Mouse (Mus musculus) kidney, embryonic 16.5 days (tissue): ENCODE results near the gene Prkd2. TPM values are rescaled to one million over a fixed set of nuclear protein-coding genes. Genes with fewer than 3 reads are reported as not detected.

ENCODE experiments used
- ATAC-seq: fragments of 200-750 bp; cut with Nextera tagmentation; 2 replicates; pipeline ENCODE4 v1.8.0; 2017; ENCODE audit warnings: moderate TSS enrichment; ENCODE audit not compliant: low FRiP score, low TSS enrichment
- H3K27ac ChIP-seq: fragments of 300-500 bp; sonication (generic); 2 replicates; pipeline ENCODE4 v1.5.1; 2014; ENCODE audit warnings: low read length
- H3K27me3 ChIP-seq: fragments of 300-500 bp; sonication (generic); 2 replicates; pipeline ENCODE4 v1.6.1; 2014; ENCODE audit warnings: low read length, control low read depth, mixed read lengths; ENCODE audit not compliant: insufficient read depth
- H3K36me3 ChIP-seq: fragments of 300-500 bp; sonication (generic); 2 replicates; pipeline ENCODE4 v1.6.1; 2014; ENCODE audit warnings: low read length, control low read depth, mixed read lengths; ENCODE audit not compliant: insufficient read depth
- H3K4me1 ChIP-seq: fragments of 300-500 bp; sonication (generic); 2 replicates; pipeline ENCODE4 v1.6.1; 2014; ENCODE audit warnings: low read length, control low read depth, mixed read lengths; ENCODE audit not compliant: insufficient read depth
- H3K4me2 ChIP-seq: fragments of 300-500 bp; sonication (generic); replicated peaks from 2 replicates; pipeline ENCODE4 v1.6.1; 2014; ENCODE audit warnings: low read depth, low read length
- H3K4me3 ChIP-seq: fragments of 300-500 bp; sonication (generic); 2 replicates; pipeline ENCODE4 v1.5.1; 2014; ENCODE audit warnings: mild to moderate bottlenecking, low read length
- H3K9ac ChIP-seq: fragments of 300-500 bp; sonication (generic); replicated peaks from 2 replicates; pipeline ENCODE4 v1.6.1; 2014; ENCODE audit warnings: low read length
- H3K9me3 ChIP-seq: fragments of 300-500 bp; sonication (generic); 2 replicates; pipeline ENCODE4 v1.6.1; 2016; ENCODE audit warnings: low read length, control low read depth
- WGBS: fragments of 180-500 bp; shearing (Covaris S2); extraction: QIAGEN DNeasy Blood & Tissue Kit; methylation state at CpG from one replicate; pipeline ENCODE4 v1.1.7; 2014; 5-methylcytosine and 5-hydroxymethylcytosine counted together
- polyA plus RNA-seq: library from polyadenylated mRNA; unstranded; fragments of >200 nt; fragmentation: Nextera tagmentation; extraction: Ambion mirVana; gene quantifications from 2 replicates; pipeline ENCODE4 v1.2.1, GENCODE M21; 2015

Gene Prkd2
- polyA plus RNA-seq, 1 experiment from 2014 or later, result 16.2 TPM

DNA sequence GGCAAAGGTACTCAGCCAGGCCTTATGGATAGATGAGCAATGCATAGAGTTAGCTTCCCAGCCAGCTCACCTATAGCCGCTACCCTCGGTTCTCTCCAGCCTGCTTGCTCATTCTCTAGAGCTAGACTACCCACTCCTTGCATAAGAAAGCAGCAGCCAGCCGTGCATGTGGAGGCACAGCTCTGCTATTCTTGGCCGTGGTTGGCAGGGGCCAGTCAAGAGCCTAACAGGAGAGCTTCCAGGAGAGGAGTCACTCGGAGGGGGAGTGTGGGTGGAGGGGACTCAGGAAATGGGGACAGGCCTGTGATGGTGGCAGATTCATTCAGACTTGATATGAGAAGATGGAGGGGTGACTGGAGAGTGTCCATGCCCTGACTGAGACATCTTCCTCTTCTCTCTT lies 19.0 kb upstream of the Prkd2 start:
- Histone ChIP-seq H3K27me3 (no peaks in the 10 kb centered on the region), H3K4me3 (no peak overlapping the region), H3K9ac (no peak overlapping the region), H3K27ac (no peak overlapping the region), H3K36me3 (peaks cover 46% of the 10 kb centered on the region), H3K4me2 (no peak overlapping the region), H3K4me1 (peaks cover 17% of the 10 kb centered on the region), H3K9me3 (no peaks in the 10 kb centered on the region)
- no peak for ATAC-seq
- 67% methylated on average over 5 of the region's 5 CpGs for WGBS

DNA sequence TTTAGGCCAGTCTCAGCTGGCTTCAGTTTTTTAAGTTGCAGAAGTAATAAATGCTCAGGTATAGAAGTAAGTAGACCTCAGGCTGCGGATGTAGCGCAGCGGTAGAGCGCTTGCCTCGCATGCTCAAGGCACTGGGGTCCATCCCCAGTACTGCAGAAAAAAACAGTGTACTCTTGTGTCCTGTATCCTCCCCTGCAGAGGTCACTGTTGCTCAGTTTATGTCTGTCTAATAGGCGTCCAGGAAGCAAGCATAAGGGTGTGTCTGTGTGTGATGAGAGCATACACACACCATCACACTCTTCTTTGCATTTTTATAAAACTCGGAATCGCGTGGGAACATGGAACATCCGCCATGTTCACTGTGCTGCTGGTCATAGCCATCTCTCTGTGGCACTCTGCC lies 16.9 kb upstream of the Prkd2 start:
- 83% methylated on average over 10 of the region's 10 CpGs for WGBS

DNA sequence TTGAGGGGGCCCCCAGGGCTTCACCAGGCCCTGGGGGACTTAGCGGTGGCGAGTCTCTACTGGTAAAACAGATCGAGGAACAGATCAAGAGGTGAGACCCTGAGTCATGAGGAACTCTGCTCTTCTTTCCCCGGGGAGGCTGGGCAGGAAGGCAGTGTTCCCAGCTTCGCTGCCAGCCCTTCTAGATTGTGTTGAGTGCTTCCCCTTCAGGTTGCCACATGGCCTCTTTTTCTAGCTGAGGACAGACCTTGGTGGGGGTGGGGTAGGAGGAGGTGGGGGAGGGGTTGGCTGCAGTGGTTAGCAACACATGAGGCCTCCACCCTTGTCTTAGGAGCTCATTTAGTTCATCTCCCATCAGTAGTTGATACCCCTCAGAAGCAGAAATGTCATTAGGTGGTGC lies 16.1 kb upstream of the Prkd2 start:
- Histone ChIP-seq H3K9me3 (no peaks in the 10 kb centered on the region), H3K4me2 (no peak overlapping the region), H3K27me3 (no peaks in the 10 kb centered on the region), H3K4me3 (no peak overlapping the region), H3K4me1 (no peaks in the 10 kb centered on the region), H3K36me3 (peaks cover 74% of the 10 kb centered on the region), H3K9ac (no peak overlapping the region), H3K27ac (no peak overlapping the region)
- WGBS, result 79% methylated on average over 5 of the region's 5 CpGs
- no peak for ATAC-seq

More for the DNA sequence above, 16.9 kb upstream of the Prkd2 start:
- no peak for ATAC-seq
- Histone ChIP-seq H3K4me2 (no peak overlapping the region), H3K4me3 (no peak overlapping the region), H3K4me1 (peaks cover 4% of the 10 kb centered on the region; the same call in 1 of the 2 replicates), H3K27ac (no peak overlapping the region), H3K9me3 (no peaks in the 10 kb centered on the region), H3K36me3 (peaks cover 66% of the 10 kb centered on the region), H3K27me3 (no peaks in the 10 kb centered on the region), H3K9ac (no peak overlapping the region)

DNA sequence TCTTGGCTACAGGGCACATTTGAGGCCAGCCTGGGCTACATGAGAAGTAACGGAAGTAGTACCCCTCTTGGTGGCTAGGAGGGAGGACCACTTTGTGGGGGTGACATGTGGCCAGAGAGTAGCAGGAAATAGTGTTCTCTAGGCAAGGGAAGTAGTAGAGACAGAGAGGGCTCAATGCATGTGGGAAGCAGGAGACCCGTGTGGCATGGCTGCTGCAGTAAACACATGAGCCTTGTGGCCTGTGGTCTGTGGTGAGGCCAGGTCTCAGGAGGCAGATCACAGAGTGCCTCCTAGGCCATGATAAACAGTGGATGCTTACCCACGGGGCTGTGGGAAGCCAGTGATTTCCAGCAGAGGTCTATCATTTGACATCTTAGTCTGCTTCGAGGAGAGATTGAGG lies 15.4 kb upstream of the Prkd2 start:
- Histone ChIP-seq H3K9ac (0 out of 2 replicates have a peak overlapping the region, but pooled peaks have one; percentile 19), H3K36me3 (peaks cover 80% of the 10 kb centered on the region), H3K9me3 (no peaks in the 10 kb centered on the region), H3K4me2 (no peak overlapping the region), H3K27ac (no peak overlapping the region), H3K27me3 (no peaks in the 10 kb centered on the region), H3K4me1 (no peaks in the 10 kb centered on the region), H3K4me3 (no peak overlapping the region)
- no peak for ATAC-seq
- 76% methylated on average over 4 of the region's 4 CpGs for WGBS

DNA sequence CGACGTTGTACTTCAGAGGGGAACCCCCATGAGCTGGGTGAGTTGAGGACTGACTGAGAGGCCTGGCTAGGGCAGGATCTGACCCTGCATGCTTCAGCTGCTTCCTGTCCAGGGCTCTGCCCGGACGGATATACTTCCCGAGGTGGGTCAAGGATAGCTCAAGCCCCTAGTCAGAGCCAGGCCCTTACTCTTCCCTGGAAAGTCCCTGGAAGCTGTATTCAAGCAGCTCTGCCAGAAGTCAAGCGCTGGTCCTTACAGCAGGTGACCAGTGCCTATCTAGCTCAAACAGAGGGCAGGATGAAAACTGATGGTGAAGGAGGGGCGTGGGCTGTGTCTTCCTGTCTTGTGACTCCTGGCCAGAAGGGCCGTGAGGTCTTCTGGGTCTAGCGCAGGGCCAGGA lies 12.3 kb upstream of the Prkd2 start:
- Histone ChIP-seq H3K4me2 (no peak overlapping the region), H3K9ac (no peak overlapping the region), H3K4me3 (no peak overlapping the region), H3K4me1 (no peaks in the 10 kb centered on the region), H3K27me3 (no peaks in the 10 kb centered on the region), H3K36me3 (peaks cover 82% of the 10 kb centered on the region), H3K9me3 (no peaks in the 10 kb centered on the region), H3K27ac (no peak overlapping the region)
- no peak for ATAC-seq
- 76% methylated on average over 9 of the region's 9 CpGs for WGBS

DNA sequence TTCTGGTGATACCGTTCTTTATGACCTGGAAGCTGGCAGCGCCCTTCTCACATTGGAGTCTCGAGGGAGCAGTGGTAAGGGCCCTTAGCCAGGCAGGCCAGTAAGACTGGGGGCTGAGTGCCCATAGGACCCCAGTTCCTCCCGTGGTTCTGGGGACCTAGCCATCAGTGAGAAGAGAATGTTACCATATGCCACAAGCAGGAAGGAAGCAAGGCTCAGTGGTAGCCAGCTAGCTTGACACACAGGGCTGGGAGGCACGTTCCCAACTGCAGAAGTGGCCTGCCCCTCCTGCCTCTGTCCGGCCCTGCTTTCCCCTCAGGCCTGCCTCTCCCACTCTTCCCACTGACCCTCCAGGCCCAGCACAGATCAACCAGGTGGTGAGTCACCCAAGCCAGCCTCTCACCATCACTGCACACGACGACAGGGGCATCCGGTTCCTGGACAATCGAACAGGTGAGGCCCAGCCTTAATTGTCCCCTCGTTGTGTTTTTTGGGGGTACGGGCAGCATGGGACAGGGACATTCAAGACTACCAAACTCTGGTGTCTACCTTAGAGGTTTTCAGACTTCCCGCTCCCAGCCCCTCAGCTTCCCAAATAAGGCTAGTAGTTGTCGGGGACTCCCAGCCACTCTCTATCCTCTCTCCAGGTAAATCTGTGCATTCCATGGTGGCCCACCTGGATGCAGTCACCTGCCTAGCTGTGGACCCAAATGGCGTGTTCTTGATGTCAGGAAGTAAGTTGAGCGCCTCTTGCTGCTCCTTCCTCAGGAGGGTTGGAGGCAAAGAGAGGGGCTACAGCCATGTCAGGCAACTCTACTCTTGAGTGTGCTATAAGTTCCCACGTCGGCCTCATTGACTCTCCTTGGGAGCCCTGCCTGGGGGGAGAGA lies 4.5 kb upstream of the Prkd2 start:
- H3K36me3 ChIP-seq, result peaks cover 45% of the 10 kb centered on the region
- 89% methylated on average over 18 of the region's 18 CpGs for WGBS

DNA sequence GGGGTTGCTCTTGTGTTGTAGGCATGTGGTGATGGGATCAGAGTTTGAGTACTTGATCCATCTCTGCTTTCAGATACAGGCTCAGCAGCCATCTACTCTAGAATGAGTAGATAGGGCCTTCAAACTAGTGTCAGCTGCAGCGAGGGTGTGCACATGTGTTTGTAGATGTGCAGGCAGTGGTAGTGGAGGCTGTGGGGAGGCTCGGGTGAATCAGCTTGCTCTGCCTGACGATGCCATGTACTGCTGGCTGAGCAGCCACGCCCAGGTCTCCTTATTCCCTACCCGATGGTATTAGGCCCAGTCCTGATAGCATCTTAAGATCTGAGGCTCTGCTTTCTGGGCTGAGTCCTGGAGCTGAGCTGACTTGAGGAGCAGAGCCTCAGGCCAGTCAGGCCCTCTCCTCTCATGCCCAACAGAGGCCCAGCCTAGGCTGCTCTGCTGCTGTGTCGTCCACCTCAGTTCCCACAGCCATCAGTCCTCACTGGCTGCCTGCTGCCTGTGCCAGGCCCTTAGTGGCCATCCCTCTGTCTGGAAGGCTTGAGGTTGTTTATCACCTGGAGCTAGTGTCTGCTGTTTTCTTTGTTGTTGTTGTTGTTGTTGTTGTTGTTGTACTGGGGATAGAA lies 3.8 kb upstream of the Prkd2 start:
- H3K36me3 ChIP-seq, result peaks cover 43% of the 10 kb centered on the region
- H3K9me3 ChIP-seq, result no peaks in the 10 kb centered on the region
- WGBS, result 81% methylated on average over 6 of the region's 6 CpGs
- H3K4me2 ChIP-seq, result no peak overlapping the region
- H3K27ac ChIP-seq, result no peak overlapping the region
- no peak for ATAC-seq
- H3K9ac ChIP-seq, result no peak overlapping the region
- H3K4me1 ChIP-seq, result peaks cover 18% of the 10 kb centered on the region
- H3K27me3 ChIP-seq, result no peaks in the 10 kb centered on the region
- H3K4me3 ChIP-seq, result no peak overlapping the region

More for the DNA sequence above, 4.5 kb upstream of the Prkd2 start:
- ATAC-seq, result no peak
- Histone ChIP-seq H3K9ac (no peak overlapping the region), H3K27me3 (no peaks in the 10 kb centered on the region), H3K4me3 (no peak overlapping the region), H3K27ac (no peak overlapping the region), H3K9me3 (no peaks in the 10 kb centered on the region), H3K4me1 (peaks cover 10% of the 10 kb centered on the region; the same call in 1 of the 2 replicates), H3K4me2 (no peak overlapping the region)

DNA sequence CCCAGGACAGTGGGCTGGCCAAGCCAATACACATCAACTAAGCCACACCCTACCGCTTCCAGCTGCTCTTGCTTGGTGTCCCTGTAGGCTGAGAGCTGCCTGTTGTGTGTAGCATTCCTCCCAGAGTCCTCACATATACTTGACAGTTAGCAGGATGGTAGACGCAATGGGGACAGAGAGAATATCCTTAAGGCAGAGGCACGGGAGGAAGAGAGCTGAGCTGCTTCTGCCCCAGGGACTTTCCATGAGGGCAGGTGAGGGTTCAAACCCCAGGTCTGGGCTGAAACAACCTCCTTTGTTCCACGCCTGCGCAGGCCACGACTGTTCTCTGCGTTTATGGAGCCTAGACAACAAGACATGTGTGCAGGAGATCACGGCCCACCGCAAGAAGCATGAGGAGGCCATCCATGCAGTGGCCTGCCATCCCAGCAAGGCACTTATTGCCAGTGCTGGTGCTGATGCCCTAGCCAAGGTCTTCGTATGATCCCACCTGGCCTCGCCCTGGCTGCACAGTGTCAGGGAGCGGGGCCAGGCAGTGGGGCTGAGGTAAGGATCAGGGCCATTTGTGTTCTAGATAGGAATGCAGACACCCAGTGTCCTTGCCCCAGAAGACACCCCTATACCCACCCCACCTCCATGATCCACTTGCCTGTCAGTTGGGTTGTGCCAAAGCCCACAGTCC lies 3.1 kb upstream of the Prkd2 start:
- 89% methylated on average over 12 of the region's 12 CpGs for WGBS

DNA sequence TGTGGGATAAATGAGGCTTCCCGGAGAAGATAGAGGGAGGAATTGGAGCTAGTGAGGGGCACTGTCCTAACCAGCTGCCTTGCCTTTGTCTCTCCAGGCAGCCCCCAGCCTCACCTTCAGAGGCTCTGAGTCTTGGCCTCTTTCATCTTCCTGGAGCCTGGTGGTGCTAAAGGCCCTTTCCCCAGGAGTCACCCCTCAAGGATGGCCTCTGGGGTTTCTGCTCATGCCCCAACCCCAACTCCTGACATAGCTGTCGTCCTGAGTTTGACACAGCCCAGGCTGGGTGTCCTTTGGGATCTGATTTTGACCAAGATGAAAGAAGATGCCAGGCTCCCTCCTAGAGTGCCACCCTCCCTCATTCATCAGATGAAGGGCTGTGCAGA lies 2.6 kb upstream of the Prkd2 start:
- Histone ChIP-seq H3K4me3 (no peak overlapping the region), H3K4me1 (peaks cover 29% of the 10 kb centered on the region), H3K4me2 (no peak overlapping the region), H3K9me3 (no peaks in the 10 kb centered on the region), H3K36me3 (peaks cover 35% of the 10 kb centered on the region), H3K27ac (no peak overlapping the region), H3K9ac (no peak overlapping the region), H3K27me3 (no peaks in the 10 kb centered on the region)
- no peak for ATAC-seq
- WGBS, result 87% methylated on average over 2 of the region's 2 CpGs

More for the DNA sequence above, 3.1 kb upstream of the Prkd2 start:
- no peak for ATAC-seq
- Histone ChIP-seq H3K4me1 (peaks cover 24% of the 10 kb centered on the region), H3K27me3 (no peaks in the 10 kb centered on the region), H3K9ac (no peak overlapping the region), H3K4me3 (no peak overlapping the region), H3K27ac (no peak overlapping the region), H3K4me2 (no peak overlapping the region), H3K9me3 (no peaks in the 10 kb centered on the region), H3K36me3 (peaks cover 40% of the 10 kb centered on the region)
